Mouse (Mus musculus): ENCODE measurements at regions not wholly inside any gene's neighbourhood (a gene's known extent, or its start where the extent isn't known, plus 50 kb on each side); places are given as distances from the start of the nearest gene placed in this dataset.

DNA sequence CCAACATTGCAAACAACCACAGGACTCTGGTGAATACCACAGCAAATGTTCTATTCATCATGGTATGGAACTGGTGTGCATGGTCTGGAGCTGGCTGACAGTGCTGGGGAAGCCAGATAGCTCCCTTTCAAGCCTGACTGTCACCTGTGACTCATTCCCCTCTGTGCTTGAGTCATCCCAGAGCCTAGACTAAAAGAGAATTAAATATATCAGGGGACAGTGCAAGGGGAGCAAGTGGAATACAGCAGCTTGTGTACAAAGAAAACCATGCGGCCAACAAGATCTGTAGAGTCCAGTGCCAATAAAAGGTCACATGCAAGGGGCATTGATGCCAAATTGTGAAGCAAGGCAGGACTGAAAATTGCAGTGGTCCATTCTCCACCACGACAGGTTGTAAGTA is 117.7 kb downstream of the Pah start:
- intact Hi-C loops (cut with DNase I), result no loop called here

DNA sequence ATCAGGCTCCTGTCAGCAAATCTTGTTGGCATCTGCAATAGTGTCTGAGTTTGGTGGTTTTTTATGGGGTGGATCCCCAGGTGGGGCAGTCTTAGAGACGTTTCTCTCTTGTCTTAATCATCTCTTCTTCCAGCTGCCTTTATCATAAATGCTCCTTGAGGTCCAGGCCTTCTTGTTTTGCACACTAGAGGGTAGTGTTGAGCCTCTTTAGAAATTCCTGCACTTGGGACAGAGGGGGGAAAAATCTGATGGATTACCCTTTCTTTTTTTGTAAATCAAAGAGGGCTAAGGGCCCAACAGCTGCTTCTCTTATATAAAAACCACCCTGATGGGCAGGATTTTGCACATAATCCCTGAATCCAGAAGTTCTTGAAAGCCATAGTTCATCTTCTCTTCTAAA is 127.5 kb downstream of the Pah start:
- intact Hi-C loops (cut with DNase I), result loop anchor here (5.0 to 10.0 kb wide), 3 partner anchors 323 to 678 kb away; no protein-coding TSS in a partner anchor

GRCm38 (mm10) chr10:87652139-87652740 is 130.6 kb downstream of the Pah start:
- intact Hi-C loops (cut with DNase I), result loop anchor here (5.0 kb wide), 1 partner anchor 100 kb away; no protein-coding TSS in a partner anchor

GRCm38 (mm10) chr10:87654112-87654511 is 132.5 kb downstream of the Pah start:
- intact Hi-C loops (cut with DNase I), result loop anchor here (5.0 kb wide), 1 partner anchor 102 kb away; no protein-coding TSS in a partner anchor

DNA sequence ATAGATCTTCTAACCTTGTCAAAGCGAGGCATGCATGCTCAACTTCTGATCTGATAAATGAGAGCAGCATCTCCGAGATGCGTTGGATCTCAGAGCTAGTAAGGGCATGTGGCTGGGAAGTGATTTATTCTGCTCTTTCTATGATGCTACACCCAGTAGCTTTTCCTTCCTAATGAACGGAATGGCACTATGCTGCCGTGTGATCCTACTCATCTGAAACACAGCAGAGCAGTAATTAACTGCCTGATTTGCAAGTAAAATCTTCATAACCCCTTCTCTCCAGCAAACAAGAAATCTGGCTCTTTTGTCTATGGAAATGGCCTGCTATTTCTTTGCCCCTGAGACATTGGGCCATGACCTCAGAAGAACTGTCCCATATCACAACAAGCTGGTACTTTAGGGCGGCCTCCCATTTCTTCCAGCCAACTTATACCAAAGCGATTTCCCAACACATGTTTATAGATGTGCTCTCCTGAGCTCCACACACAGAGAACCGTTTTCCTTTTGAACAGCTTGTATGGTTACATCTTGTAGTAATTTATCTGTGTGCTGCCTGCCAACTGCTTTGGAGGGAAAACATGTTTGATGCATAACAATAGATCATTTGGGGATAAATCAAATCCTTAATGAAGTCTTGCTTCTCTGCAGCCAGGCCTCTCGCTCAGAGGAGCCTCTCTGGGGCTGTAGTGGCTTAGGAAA is 144.6 kb downstream of the Pah start:
- intact Hi-C loops (cut with DNase I), result no loop called here

DNA sequence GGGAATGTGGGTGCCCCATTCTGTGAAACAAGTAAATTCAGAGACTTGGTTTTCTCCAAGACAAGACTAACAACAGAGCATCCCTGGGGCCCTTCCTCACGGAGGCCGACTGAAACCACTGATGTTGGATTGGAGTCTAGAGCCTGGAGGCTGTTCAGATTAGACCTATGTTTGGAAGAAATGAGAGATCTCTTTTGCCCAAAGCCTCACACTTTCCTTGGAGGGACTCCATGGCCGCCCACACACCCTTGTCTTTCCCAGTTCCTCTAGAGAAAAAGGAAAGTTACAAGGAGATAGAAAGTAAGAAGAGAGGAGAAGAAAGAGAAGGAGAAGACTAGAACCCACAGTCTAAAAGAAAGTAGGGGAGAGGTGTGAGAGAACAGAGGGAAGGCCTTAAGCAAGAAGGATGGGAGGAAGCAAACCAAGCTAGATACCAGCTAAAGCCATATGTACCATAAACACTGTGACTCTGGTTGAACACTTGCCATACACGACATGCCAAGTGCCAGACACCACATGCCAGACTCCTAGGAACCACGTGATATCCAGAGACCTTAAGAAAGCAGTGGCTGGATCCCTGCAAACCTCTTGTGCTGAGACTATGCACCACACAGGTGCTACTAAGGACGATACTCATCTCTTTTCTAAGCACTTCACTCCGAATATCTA is 145.3 kb downstream of the Pah start:
- intact Hi-C loops (cut with DNase I), result no loop called here

- intact Hi-C loops (cut with DNase I), result no loop called here
These were observed 146.1 kb downstream of the Pah start for GRCm38 (mm10) chr10:87667651-87668140.

- intact Hi-C loops (cut with DNase I), result no loop called here
These were observed 153.3 kb downstream of the Pah start for GRCm38 (mm10) chr10:87674740-87675420.

DNA sequence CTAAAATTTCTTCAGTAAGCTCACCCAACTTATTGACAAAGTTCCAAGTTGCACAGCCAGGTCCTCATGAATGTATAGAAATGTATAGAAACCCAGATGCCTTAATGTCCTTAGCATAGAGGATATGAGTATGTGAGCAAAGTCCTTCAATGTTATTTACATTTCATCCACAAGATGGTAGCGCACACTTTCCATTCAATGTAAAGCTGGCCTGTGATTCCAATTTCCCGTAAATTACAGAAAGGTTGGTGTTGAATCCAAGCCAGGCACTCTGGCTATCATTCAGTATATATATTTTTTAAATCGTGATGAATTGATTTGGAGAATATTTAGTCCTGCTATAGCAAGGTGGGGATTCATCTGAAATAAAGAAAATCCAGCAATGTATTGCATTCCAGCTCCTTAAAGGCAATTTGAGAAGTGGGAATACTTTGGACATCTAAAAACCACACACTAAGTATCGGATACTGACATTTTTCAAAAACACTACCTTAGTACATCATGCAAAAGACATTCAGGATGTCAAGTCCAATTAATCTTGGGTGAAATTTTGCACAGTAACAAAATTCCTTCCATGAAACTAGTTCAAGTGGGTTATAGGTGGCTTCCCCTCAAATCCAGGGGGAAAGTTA is 154.6 kb downstream of the Pah start:
- intact Hi-C loops (cut with DNase I), result no loop called here

DNA sequence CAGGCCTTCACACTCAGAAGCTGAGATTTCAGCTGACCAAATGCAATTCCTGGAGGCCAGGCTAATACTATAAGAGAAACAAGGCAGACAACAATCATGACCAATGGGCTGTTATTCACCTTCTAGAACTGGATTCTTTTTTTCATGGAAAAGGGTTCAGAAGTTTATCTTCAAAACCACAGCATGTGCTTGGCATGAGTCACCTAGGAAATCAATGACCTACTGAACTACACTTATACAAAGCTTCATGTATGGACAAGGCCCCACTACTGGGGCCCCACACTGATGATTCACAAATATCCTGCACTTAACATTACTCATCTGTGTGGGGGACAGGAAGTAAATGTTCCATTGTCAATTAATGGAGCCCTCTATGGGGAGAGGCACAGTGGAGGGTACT is 157.4 kb downstream of the Pah start:
- intact Hi-C loops (cut with DNase I), result no loop called here

GRCm38 (mm10) chr10:87686311-87686710 is 164.7 kb downstream of the Pah start:
- intact Hi-C loops (cut with DNase I), result no loop called here

DNA sequence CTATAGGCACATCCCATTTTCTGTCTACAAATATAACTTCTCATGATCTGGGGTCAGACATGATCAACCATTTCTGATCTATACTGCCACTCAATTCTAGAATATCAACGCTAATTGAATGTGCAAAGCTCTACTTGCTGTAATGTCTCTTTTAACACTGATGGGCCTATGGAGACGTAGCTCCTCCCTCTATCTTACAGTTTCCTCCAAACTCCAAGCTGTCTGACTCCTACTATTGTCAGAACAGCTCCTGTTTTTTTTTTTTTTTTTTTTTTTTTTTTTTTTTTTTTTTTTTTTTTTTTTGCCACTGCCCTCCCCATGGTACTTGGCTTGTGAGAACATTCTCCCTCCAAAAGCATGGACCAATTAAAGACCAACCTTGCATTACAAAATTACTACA is 165.2 kb downstream of the Pah start:
- intact Hi-C loops (cut with DNase I), result no loop called here

GRCm38 (mm10) chr10:87687844-87688243 is 166.2 kb downstream of the Pah start:
- intact Hi-C loops (cut with DNase I), result no loop called here

GRCm38 (mm10) chr10:87690831-87691230 is 167.2 kb upstream of the Igf1 start:
- intact Hi-C loops (cut with DNase I), result loop anchor here (5.0 kb wide), 1 partner anchor 281 kb away; no protein-coding TSS in a partner anchor

GRCm38 (mm10) chr10:87696485-87696884 is 161.6 kb upstream of the Igf1 start:
- intact Hi-C loops (cut with DNase I), result no loop called here

DNA sequence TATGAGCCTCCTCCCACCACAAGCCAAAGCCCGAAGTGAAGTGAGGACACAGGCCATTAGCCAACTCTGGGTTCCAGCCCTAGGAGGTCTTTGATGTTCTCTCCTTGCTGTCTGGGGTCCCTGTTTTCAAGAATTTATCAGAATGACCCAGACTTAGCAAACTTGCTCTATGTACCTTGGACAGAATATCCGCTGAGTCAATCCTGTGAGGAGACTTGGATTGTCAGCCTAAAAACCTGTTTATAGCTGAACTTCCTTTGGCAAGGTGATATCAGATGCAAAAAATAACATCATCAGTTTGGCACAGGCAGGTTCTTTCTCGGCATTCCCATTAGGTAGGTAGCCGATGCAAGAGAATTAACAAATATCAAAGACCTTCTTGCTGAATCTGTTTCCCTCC is 146.9 kb upstream of the Igf1 start:
- intact Hi-C loops (cut with DNase I), result no loop called here

GRCm38 (mm10) chr10:87711798-87712197 is 146.3 kb upstream of the Igf1 start:
- intact Hi-C loops (cut with DNase I), result no loop called here

GRCm38 (mm10) chr10:87715874-87716600 is 142.0 kb upstream of the Igf1 start:
- intact Hi-C loops (cut with DNase I), result no loop called here

DNA sequence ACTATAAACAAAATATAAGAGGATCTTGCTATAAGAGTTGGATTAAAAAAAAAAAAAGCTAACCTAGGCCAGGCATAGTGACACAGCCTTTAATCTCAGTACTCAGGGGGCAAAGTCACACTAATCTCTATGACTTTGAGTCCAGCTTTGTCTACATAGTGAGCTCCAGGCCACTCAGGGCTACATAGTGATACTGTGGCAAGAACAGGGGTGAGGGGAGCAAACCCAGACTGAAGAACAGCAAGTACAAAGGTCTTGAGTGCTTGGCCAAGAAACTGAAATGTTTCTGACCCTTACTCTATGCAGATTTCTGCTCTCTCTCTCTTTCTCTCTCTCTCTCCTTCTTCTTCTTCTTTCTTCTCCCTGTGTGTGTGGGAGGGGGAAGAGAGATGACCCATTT is 140.9 kb upstream of the Igf1 start:
- intact Hi-C loops (cut with DNase I), result no loop called here

DNA sequence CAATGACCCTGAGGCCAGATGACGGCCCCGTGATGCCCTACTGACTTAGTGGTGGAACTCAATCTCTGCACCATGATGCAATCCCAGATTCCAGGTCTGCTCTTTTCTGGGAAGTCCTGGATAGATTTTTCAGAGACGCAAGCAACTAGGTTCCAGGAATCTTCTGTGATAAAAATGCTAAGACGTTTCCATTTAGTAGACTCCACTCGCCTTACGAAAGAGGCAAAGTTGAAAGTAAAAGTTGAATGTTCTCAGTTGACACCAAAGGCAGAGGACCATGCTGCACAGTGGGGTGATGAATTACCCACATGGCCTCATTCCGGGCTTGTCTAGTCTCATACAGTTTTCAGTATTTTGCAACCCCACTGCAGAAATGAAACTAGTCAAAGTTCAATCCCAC is 139.6 kb upstream of the Igf1 start:
- intact Hi-C loops (cut with DNase I), result no loop called here

DNA sequence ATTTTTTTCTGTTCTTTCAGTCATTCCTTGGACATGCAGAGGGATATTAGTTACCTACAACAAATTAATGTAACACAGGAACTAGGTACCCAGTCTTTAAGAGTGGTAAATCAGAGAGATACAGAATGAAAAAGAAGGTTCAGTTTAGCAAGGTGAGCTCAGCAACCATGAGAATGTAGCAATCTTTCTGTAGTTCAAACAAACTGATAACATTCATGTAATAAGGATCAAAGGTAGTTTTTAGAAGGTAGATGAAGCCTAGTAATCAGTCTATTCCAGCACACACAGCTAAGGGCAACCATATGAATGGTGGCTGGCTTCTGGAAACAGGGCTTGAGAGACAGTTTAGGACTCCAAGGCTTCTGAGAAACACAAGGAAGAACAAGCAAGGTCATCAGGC is 138.1 kb upstream of the Igf1 start:
- intact Hi-C loops (cut with DNase I), result no loop called here
